Mouse (Mus musculus) brain, embryonic 14.5 days (tissue): ENCODE data around the gene Vsx1.

ENCODE experiments used
- CTCF ChIP-seq: fragments of 200-500 bp; IDR thresholded peaks from 2 replicates; pipeline ENCODE4 v1.5.1; 2012; ENCODE audit warnings: inconsistent platforms, mild to moderate bottlenecking, moderate library complexity, borderline replicate concordance; ENCODE audit not compliant: insufficient read depth, insufficient read length; ENCODE audit errors: extremely low read depth
- POLR2A ChIP-seq: fragments of 200-500 bp; IDR thresholded peaks from 2 replicates; pipeline ENCODE4 v1.6.1; 2012; ENCODE audit warnings: mild to moderate bottlenecking, inconsistent platforms, borderline replicate concordance; ENCODE audit not compliant: poor library complexity, insufficient read depth, insufficient read length, severe bottlenecking; ENCODE audit errors: extremely low read depth

- TF ChIP-seq CTCF, result no peak
- no peak for TF ChIP-seq POLR2A
These were observed 37.8 kb downstream of the Vsx1 start for GRCm38 (mm10) chr2:150651366-150651765.
